Mouse (Mus musculus): ENCODE data around the gene Tkt. TPM values are rescaled to one million over a fixed set of nuclear protein-coding genes. Genes with fewer than 3 reads are reported as not detected.

Gene Tkt
- total RNA-seq, 2 experiments from 2014 or later = 160 to 180 TPM

GRCm38 (mm10) chr14:30610304-30610703, 62.1 kb downstream of the Tkt start:
- intact Hi-C loops (cut with DNase I) = no loop called here
- DNase-seq (ENCODE audit: extremely low spot score in 1 of 2, low spot score in 2 of 2) = no peak
- no peak overlapping the region for H3K4me3 ChIP-seq
- no peak for TF ChIP-seq CTCF (IDR thresholded peaks at IDR 0.05)
- H3K27ac ChIP-seq = no peak overlapping the region

- TF ChIP-seq CTCF (IDR thresholded peaks at IDR 0.05) = no peak
- Histone ChIP-seq H3K27ac (no peak overlapping the region), H3K4me3 (no peak overlapping the region)
- no peak for DNase-seq (ENCODE audit: extremely low spot score in 1 of 2, low spot score in 2 of 2)
- intact Hi-C loops (cut with DNase I) = no loop called here
Observed at GRCm38 (mm10) chr14:30610940-30611339, 62.8 kb downstream of the Tkt start.

GRCm38 (mm10) chr14:30612523-30612922, 64.4 kb downstream of the Tkt start:
- Histone ChIP-seq H3K4me3 (no peak overlapping the region), H3K27ac (no peak overlapping the region)
- intact Hi-C loops (cut with DNase I) = no loop called here
- peak; percentile 52 to 72 for DNase-seq (ENCODE audit: extremely low spot score in 1 of 2, low spot score in 2 of 2)
- TF ChIP-seq CTCF (IDR thresholded peaks at IDR 0.05) = peak; percentile 87

- DNase-seq (ENCODE audit: extremely low spot score in 1 of 2, low spot score in 2 of 2) = no peak
- H3K27ac ChIP-seq = no peak overlapping the region
- intact Hi-C loops (cut with DNase I) = no loop called here
- no peak overlapping the region for H3K4me3 ChIP-seq
- no peak for TF ChIP-seq CTCF (IDR thresholded peaks at IDR 0.05)
Observed at GRCm38 (mm10) chr14:30612962-30613715, 65.0 kb downstream of the Tkt start.

DNA sequence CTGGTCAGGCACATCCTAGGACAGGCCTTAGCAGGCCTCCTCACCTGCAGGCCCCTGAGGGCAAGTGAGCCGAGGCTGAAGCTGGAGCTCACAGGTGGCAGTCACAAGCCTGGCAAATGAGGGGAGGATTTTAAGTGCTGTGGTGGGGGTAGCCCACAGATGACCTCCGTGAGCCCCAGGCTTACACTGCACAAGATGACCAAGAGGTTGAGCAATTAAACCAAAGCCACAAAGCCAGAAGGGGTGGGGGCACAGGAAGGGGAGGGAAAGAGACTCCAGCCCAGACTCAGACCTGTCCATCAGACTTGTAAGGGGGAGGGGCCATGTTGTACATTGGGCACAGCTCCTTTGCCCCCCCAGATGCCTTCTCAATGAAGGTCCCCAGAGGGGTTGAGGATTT, 68.6 kb downstream of the Tkt start:
- intact Hi-C loops (cut with DNase I) = no loop called here
- no peak for DNase-seq (ENCODE audit: extremely low spot score in 1 of 2, low spot score in 2 of 2)
- no peak for TF ChIP-seq CTCF (IDR thresholded peaks at IDR 0.05)
- Histone ChIP-seq H3K27ac (no peak overlapping the region), H3K4me3 (no peak overlapping the region)

GRCm38 (mm10) chr14:30618746-30619275, 70.7 kb downstream of the Tkt start:
- TF ChIP-seq CTCF (IDR thresholded peaks at IDR 0.05) = no peak
- Histone ChIP-seq H3K4me3 (no peak overlapping the region), H3K27ac (no peak overlapping the region)
- no peak for DNase-seq (ENCODE audit: extremely low spot score in 1 of 2, low spot score in 2 of 2)
- intact Hi-C loops (cut with DNase I) = no loop called here

GRCm38 (mm10) chr14:30619982-30620578, 71.9 kb downstream of the Tkt start:
- H3K27ac ChIP-seq = no peak overlapping the region
- TF ChIP-seq CTCF (IDR thresholded peaks at IDR 0.05) = no peak
- intact Hi-C loops (cut with DNase I) = no loop called here
- no peak for DNase-seq (ENCODE audit: extremely low spot score in 1 of 2, low spot score in 2 of 2)
- no peak overlapping the region for H3K4me3 ChIP-seq

DNA sequence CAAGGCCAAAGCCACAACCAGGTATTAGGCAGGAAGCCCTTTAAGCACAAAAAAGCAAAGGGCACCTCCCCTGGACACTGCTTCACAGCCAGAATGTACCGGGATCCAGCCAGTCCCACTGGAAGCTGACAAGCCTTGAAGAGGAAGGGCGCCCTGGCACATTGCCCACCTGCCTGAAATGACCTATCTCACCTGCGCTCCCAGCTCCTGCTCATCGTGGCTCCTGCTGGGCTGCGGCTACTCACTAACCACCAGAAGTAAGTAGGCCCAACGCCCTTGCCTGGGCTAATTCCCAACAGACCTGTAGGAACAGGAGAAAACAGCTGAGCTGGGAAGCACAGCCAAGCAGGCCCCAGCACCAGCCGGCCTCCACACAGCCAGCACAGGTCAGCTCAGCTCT, 74.0 kb downstream of the Tkt start:
- intact Hi-C loops (cut with DNase I) = no loop called here
- no peak for DNase-seq (ENCODE audit: extremely low spot score in 1 of 2, low spot score in 2 of 2)
- Histone ChIP-seq H3K27ac (no peak overlapping the region), H3K4me3 (no peak overlapping the region)
- TF ChIP-seq CTCF (IDR thresholded peaks at IDR 0.05) = no peak

- no peak overlapping the region for H3K27ac ChIP-seq
- no peak for DNase-seq (ENCODE audit: extremely low spot score in 1 of 2, low spot score in 2 of 2)
- intact Hi-C loops (cut with DNase I) = no loop called here
- TF ChIP-seq CTCF (IDR thresholded peaks at IDR 0.05) = no peak
- H3K4me3 ChIP-seq = no peak overlapping the region
Observed at GRCm38 (mm10) chr14:30622556-30622955, 74.4 kb downstream of the Tkt start.

Small RNA genes within 50 kb of the gene (microRNA-seq; reads per million reads assigned to microRNA genes)
- gene Mir3076 = 7.3 to 9.1 reads per million in 2 experiments

Other genes starting within 250 kb of the Tkt start
- gene Dcp1a, start 68.8 kb upstream of the Tkt start, total RNA-seq (2021) = 10 to 100 TPM; 21.4 to 24.3 TPM
- gene Cacna1d, start 56.9 kb upstream of the Tkt start, total RNA-seq (2021) = 10 to 100 TPM; 52.3 to 56.0 TPM
- gene Prkcd, start 77.9 kb downstream of the Tkt start, total RNA-seq (2021) = 10 to 100 TPM; 10.5 to 16.1 TPM
- gene Rft1, start 106.0 kb downstream of the Tkt start, total RNA-seq (2021) = 10 to 100 TPM; 11.3 to 12.3 TPM
- gene Sfmbt1, start 166.5 kb downstream of the Tkt start, total RNA-seq (2021) = 10 to 100 TPM; 38.4 to 38.8 TPM

All from left cerebral cortex, adult 2 months (tissue).